Mouse (Mus musculus): ENCODE measurements around the gene Blcap. TPM values are rescaled to one million over a fixed set of nuclear protein-coding genes. Genes with fewer than 3 reads are reported as not detected.

Gene Blcap
- polyA plus RNA-seq, 1 experiment from 2014 or later = 201 TPM

- Histone ChIP-seq H3K9me3 (no peaks in the 10 kb centered on the region), H3K9ac (replicated peaks) (peak overlapping the region; percentile 29; the same call in 1 of the 2 replicates), H3K4me2 (replicated peaks) (no peak overlapping the region), H3K4me1 (peaks cover 57% of the 10 kb centered on the region), H3K27me3 (no peaks in the 10 kb centered on the region), H3K36me3 (no peaks in the 10 kb centered on the region), H3K4me3 (no peak overlapping the region), H3K27ac (replicated peaks) (peak overlapping the region; percentile 80)
- ATAC-seq (replicated peaks) = 0 out of 2 replicates have a peak, but pooled peaks have one; percentile 38
- WGBS = 15% methylated on average over 7 of the region's 7 CpGs
Measured at GRCm38 (mm10) chr2:157537118-157537517, 34.0 kb downstream of the Blcap start.

DNA sequence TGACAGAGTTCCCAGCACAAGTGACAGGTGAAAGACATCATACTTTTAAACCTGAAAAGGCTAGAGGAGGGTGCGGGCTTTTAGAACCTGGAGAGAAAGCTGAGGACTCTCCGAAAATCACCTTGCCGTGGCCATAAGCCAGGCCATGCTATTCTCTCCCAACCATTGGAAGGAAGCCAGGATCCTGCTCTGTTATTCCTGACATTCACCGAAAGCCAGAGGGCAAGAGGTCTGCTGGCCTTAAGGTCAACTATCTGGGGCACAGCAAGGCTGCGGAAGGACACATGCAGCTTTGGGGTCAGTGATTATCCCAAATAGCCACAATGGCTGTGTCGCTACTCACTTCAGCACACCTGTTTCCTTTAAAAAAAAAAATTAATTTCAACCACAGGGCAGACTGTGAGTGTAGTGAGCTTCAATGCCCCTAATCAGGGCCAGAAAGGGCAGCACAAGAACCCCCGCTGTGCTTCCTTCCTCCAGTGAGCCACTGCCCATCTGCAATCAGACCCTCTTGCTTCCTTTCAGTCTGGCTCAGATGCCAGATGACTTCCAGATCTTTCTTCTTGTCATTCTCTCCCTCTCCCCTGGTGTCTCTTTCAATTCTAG is 34.5 kb downstream of the Blcap start:
- H3K9ac ChIP-seq (replicated peaks) = peak overlapping the region; percentile 29; the same call in 1 of the 2 replicates
- H3K4me2 ChIP-seq (replicated peaks) = no peak overlapping the region
- WGBS = 53% methylated on average over 7 of the region's 7 CpGs

DNA sequence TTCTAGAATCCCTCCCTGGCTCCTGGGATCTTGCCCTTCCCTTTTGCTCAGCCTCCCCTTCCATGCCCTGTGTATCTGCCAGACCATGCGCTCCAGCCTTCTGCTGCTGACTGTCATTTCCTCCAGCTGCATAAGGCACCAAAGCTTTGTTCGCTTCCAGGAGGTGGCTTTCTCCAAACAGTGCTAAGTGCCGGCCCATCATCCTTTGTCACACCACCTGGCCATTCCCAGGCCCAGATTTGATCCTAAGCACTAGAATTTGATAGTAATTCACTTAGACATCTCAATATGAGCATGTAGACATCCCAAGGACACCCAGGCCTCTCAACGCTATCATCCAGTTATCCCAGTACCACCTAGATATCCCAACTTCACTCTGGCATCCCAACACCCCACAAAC is 36.9 kb downstream of the Blcap start:
- ATAC-seq (replicated peaks) = no peak
- H3K36me3 ChIP-seq = no peaks in the 10 kb centered on the region
- H3K9ac ChIP-seq (replicated peaks) = no peak overlapping the region
- H3K4me3 ChIP-seq = no peak overlapping the region
- H3K27me3 ChIP-seq = no peaks in the 10 kb centered on the region
- H3K4me1 ChIP-seq = peaks cover 57% of the 10 kb centered on the region
- H3K4me2 ChIP-seq (replicated peaks) = no peak overlapping the region
- H3K27ac ChIP-seq (replicated peaks) = no peak overlapping the region
- no peaks in the 10 kb centered on the region for H3K9me3 ChIP-seq
- WGBS = 66% methylated on average over 4 of the region's 4 CpGs

More for the DNA sequence above, 34.5 kb downstream of the Blcap start:
- no peak for ATAC-seq (replicated peaks)
- peaks cover 57% of the 10 kb centered on the region for H3K4me1 ChIP-seq
- no peaks in the 10 kb centered on the region for H3K27me3 ChIP-seq
- no peaks in the 10 kb centered on the region for H3K9me3 ChIP-seq
- H3K36me3 ChIP-seq = no peaks in the 10 kb centered on the region
- H3K4me3 ChIP-seq = no peak overlapping the region
- peak overlapping the region; percentile 80 for H3K27ac ChIP-seq (replicated peaks)

DNA sequence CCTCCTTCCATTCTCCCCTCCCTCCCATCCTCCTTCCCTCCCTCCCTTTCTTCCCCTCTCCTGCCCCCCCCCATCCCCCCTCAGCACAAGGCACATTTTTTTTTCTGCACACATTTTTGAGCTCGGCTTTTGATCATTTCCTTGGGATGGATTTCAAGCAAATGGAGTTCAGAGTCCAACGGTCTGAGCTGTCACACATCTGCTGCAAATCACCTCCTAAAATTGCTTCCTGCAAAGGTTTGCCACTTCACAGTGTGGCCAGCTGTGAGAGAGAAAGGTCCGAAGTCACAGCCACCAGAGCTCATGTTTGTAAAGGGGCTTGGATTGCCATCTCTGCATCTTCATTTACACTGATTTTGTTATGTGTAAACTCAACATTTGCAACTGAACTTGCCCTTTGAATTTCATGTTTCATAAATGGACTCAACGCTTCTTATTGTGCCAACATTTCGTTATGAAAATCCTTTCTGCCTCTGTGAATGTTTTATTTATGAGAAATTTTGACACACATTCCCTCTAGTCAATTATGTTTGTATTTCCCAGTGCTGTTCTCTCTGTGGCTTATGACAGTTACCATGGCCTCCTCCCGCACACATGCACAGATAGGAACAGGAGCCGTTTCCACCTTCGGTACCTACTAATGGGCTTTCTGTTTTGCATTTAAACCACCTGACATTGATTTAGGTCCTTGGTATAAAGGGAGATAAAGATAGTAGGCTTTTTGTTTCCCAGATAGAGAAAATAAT is 39.2 kb downstream of the Blcap start:
- ATAC-seq (replicated peaks) = no peak
- Histone ChIP-seq H3K4me1 (peaks cover 46% of the 10 kb centered on the region), H3K4me2 (replicated peaks) (no peak overlapping the region), H3K36me3 (no peaks in the 10 kb centered on the region), H3K4me3 (no peak overlapping the region), H3K9me3 (no peaks in the 10 kb centered on the region), H3K27ac (replicated peaks) (peak overlapping the region; percentile 68), H3K9ac (replicated peaks) (no peak overlapping the region), H3K27me3 (no peaks in the 10 kb centered on the region)
- 36% methylated on average over 8 of the region's 8 CpGs for WGBS

GRCm38 (mm10) chr2:157530056-157530955 is 40.8 kb downstream of the Blcap start:
- 31% methylated on average over 13 of the region's 13 CpGs for WGBS
- no peak overlapping the region for H3K4me2 ChIP-seq (replicated peaks)
- H3K4me1 ChIP-seq = peaks cover 46% of the 10 kb centered on the region
- H3K4me3 ChIP-seq = no peak overlapping the region
- ATAC-seq (replicated peaks) = 0 out of 2 replicates have a peak, but pooled peaks have one; percentile 12
- no peak overlapping the region for H3K9ac ChIP-seq (replicated peaks)
- H3K27ac ChIP-seq (replicated peaks) = peak overlapping the region; percentile 68
- no peaks in the 10 kb centered on the region for H3K27me3 ChIP-seq
- no peaks in the 10 kb centered on the region for H3K36me3 ChIP-seq
- H3K9me3 ChIP-seq = no peaks in the 10 kb centered on the region

DNA sequence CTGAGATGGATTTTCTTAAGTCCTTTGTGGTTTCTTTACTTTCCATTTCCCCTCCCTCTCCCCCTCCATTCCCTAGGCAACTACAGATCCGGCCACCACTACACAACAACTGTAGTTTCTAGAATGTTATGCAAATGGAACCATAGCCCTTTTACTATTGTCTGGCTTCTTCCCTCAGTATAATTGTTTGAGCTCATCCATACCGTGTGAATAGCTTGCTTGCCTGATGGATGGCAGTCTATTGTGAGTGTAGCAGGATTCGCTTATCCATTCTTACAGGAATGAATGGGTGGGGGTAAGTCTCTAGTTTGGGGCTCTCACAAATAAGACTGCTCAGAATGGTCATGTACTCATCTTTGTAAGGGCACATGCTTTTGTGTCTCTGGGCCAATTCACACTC is 48.5 kb downstream of the Blcap start:
- WGBS = 17% methylated on average over 3 of the region's 3 CpGs
- H3K4me2 ChIP-seq (replicated peaks) = no peak overlapping the region
- H3K27ac ChIP-seq (replicated peaks) = no peak overlapping the region
- H3K9me3 ChIP-seq = no peaks in the 10 kb centered on the region
- H3K27me3 ChIP-seq = no peaks in the 10 kb centered on the region
- H3K4me1 ChIP-seq = peaks cover 42% of the 10 kb centered on the region
- ATAC-seq (replicated peaks) = no peak
- H3K9ac ChIP-seq (replicated peaks) = no peak overlapping the region
- H3K36me3 ChIP-seq = no peaks in the 10 kb centered on the region
- no peak overlapping the region for H3K4me3 ChIP-seq

- H3K36me3 ChIP-seq = no peaks in the 10 kb centered on the region
- peak overlapping the region; percentile 67 for H3K27ac ChIP-seq (replicated peaks)
- H3K9me3 ChIP-seq = no peaks in the 10 kb centered on the region
- no peak overlapping the region for H3K4me3 ChIP-seq
- H3K27me3 ChIP-seq = no peaks in the 10 kb centered on the region
- no peak overlapping the region for H3K9ac ChIP-seq (replicated peaks)
- H3K4me2 ChIP-seq (replicated peaks) = no peak overlapping the region
- WGBS = 14% methylated on average over 5 of the region's 5 CpGs
- ATAC-seq (replicated peaks) = peak; percentile 67; the same call in 1 of the 2 replicates
- peaks cover 38% of the 10 kb centered on the region for H3K4me1 ChIP-seq
Measured at GRCm38 (mm10) chr2:157520496-157520895, 50.6 kb downstream of the Blcap start.

GRCm38 (mm10) chr2:157519452-157519851 is 51.6 kb downstream of the Blcap start:
- Histone ChIP-seq H3K27me3 (no peaks in the 10 kb centered on the region), H3K9ac (replicated peaks) (no peak overlapping the region), H3K4me2 (replicated peaks) (no peak overlapping the region), H3K27ac (replicated peaks) (peak overlapping the region; percentile 67), H3K36me3 (no peaks in the 10 kb centered on the region), H3K4me3 (no peak overlapping the region), H3K9me3 (no peaks in the 10 kb centered on the region), H3K4me1 (peaks cover 36% of the 10 kb centered on the region)
- ATAC-seq (replicated peaks) = no peak
- WGBS = 76% methylated on average over 6 of the region's 6 CpGs

DNA sequence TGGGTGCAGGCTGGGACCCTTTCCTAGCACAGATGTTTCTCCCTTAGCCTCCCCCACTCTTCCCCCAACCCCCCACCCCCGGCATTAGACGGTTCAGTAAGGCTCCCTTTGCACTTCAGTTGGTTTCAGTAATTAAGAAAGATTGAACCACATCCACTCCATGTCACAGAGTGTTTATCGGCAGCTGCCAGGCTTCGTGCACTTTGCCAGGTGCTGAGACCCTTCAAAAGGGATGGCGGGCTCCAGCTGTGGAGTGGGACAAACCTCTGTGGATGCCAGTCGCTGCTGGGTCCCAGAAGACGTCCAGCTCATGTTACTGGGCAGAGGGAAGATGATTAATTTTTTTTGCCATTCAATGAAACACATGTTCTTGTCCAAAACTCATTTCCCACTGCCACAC is 52.6 kb downstream of the Blcap start:
- Histone ChIP-seq H3K4me2 (replicated peaks) (no peak overlapping the region), H3K9ac (replicated peaks) (no peak overlapping the region), H3K36me3 (no peaks in the 10 kb centered on the region), H3K4me1 (peaks cover 46% of the 10 kb centered on the region), H3K4me3 (no peak overlapping the region), H3K27ac (replicated peaks) (no peak overlapping the region; the same call in 1 of the 2 replicates), H3K9me3 (no peaks in the 10 kb centered on the region), H3K27me3 (no peaks in the 10 kb centered on the region)
- 51% methylated on average over 7 of the region's 7 CpGs for WGBS
- ATAC-seq (replicated peaks) = no peak

DNA sequence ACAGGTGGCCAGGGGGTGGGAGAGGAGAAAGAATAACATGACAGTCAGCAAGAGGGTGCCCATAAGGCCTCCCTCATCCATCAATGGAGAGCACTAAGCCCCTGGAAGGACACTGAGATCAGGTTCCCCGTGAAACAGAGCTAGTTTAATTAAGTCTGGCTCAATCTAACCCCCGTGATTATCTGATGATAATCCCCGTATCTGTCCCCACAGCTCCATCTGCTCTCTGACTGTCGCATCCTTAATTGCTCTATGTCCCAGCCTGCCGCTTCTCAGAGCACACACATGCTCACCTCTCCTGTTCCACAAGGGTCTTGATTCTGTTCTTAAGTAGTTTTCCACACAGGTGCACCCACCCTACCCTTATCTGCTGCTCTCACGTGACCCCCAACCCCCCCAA is 53.5 kb downstream of the Blcap start:
- Histone ChIP-seq H3K4me1 (peaks cover 53% of the 10 kb centered on the region), H3K36me3 (no peaks in the 10 kb centered on the region), H3K27me3 (no peaks in the 10 kb centered on the region), H3K4me3 (no peak overlapping the region), H3K4me2 (replicated peaks) (no peak overlapping the region), H3K9ac (replicated peaks) (no peak overlapping the region), H3K27ac (replicated peaks) (peak overlapping the region; percentile 45), H3K9me3 (no peaks in the 10 kb centered on the region)
- ATAC-seq (replicated peaks) = no peak; the same call in 1 of the 2 replicates
- whole genome bisulfite sequencing = 34% methylated on average over 6 of the region's 6 CpGs

DNA sequence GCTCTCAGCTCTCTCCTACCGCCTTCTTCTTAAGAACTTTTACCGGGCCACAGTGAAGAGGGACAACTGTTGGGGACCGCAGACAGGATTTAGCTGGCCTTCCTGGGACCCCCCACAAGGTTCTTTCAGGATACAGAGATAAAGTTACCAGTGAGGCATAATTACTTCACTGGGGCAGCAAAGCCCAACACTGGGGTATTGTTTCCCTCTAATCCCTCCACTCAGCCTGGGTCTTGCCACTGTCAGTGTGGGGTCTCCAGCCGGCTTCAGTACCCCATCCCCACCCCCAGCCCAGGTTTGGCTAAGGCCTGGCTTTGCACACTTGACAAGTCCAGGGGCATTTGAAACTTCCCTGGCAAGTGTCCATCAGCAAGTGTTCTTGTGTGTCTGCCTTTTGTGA is 56.7 kb downstream of the Blcap start:
- H3K36me3 ChIP-seq = no peaks in the 10 kb centered on the region
- H3K4me2 ChIP-seq (replicated peaks) = no peak overlapping the region
- WGBS = 3% methylated on average over 4 of the region's 4 CpGs
- no peak overlapping the region for H3K4me3 ChIP-seq
- ATAC-seq (replicated peaks) = no peak
- peaks cover 37% of the 10 kb centered on the region for H3K4me1 ChIP-seq
- H3K9me3 ChIP-seq = no peaks in the 10 kb centered on the region
- H3K27me3 ChIP-seq = no peaks in the 10 kb centered on the region
- no peak overlapping the region for H3K9ac ChIP-seq (replicated peaks)
- H3K27ac ChIP-seq (replicated peaks) = peak overlapping the region; percentile 31; the same call in 1 of the 2 replicates
